Mouse (Mus musculus) mouse embryonic stem cell (cell line): ENCODE results near the gene Otulin.

Experiments used
- in situ Hi-C, 2 experiments: fragments of 300-500 bp; cut with MboI; formaldehyde crosslinking; loops; 1 replicate in 1 of 2; 3 replicates in 1 of 2; pipeline ENCODE4 v1.14.3; 2019 to 2020; ENCODE audit warnings: low sequenced_read_pairs in 2 of 2, low pct_unique_long_range_greater_than_20kb in 1 of 2, mixed read lengths in 1 of 2; ENCODE audit not compliant: unreplicated experiment in 1 of 2

Otulin gene

DNA sequence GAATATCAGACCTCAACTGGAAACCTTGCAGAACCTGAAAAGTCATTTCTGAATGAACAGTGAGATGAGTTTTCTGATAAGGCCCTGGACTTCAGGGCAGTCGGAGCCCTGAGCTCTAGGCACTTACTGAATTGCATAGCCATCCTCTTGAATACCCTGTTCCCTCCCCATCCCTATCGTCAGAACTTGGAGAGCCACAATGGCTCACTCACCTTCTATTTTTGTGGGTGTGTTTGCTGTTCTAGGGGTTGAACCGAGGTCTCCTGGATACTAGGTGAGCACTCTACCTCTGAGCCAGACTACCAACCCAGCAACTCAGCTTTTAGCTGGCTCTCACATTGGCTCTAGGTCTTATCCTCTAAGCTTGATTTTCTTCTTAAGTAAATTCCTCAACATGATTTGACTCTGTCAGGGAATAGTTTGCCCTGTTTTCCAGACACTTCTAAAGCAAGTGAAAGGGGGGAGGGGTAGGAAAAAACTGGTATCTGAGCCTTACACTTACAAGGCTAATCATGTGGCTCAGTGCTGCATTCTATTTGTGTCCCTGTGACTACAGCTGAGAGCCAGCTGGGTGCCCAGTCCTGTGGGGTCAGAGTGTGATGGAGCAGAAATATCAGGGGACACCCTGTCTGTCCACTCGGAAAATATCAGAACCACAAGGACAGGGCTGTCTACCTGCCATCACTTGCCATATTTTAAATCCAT, 92.8 kb downstream of the Otulin start:
- in situ Hi-C loops, result no loop called here

DNA sequence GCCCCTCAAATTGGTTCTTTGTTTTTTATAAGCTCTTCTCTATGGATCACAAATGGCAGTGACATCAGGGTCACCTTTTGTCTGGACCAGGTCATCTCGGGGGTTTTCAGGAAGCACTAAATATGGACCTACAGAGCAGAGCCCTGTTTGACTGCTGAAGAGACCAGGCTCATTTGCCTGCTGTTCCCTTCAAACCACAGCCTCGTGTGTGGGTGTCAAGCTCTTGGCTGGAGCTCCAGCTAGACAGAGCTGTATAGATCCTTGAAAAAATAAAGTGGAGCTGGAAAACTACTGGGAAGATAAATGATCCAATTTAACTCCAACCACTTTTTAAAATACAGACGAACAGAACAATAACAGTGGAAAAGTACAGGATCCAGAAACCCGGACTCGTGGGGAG, 93.7 kb downstream of the Otulin start:
- in situ Hi-C loops, result no loop called here

DNA sequence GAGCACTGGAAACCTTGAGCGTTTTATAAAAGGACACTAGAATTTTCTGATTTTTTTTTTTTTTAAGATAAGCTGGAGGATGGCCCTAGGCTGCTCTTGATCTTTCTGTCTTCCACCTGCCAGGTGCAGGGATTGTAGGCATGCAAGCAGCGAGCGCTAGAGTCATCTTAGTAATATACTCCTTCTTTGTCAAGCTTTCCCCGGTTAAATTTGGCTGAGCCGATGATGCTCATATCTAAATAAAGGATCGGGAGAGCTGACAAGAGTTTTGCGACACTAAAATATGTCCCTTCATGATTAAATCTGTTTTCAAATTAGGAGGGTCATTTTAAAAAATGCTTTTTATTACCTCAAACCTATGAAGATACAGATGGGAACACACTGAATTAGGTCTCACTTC, 94.3 kb downstream of the Otulin start:
- in situ Hi-C loops, result no loop called here

DNA sequence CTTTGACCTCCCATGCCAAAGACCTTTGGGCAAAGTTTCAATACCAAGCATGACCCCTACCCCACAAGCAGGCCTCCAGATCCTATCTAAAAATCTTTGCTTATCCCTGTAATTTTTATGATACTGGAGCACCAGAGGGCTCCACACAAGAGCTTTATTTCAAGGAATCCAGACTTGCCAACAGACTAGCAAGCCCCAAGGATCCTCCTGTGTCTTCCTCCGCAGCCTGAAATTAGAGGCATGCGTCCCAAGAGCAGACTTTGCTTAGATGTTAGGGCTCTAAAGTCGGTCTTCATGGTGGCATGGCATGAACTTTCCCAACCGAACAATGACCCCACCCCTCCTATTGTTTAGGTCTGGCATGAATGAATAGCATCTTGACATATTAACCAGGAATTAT, 94.8 kb downstream of the Otulin start:
- in situ Hi-C loops, result no loop called here

DNA sequence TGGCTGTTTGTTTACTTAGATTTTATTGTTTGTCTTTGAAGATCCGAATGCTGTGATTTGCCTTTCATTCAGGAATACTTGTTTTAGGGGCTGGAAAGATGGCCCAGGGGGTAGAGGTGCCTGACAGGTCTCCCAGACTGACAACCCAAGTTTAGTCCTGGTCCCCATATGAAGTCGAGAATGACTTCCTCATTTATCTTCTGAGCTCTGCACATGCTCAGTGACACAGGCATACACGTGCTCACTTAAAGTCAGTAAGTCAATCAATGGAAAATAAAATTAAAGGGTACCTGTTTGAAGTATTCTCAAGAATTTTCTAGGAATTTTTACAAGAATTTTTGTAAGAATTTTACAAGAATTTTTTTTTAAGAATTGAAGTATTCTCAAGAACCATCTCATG, 97.5 kb downstream of the Otulin start:
- in situ Hi-C loops, result no loop called here

DNA sequence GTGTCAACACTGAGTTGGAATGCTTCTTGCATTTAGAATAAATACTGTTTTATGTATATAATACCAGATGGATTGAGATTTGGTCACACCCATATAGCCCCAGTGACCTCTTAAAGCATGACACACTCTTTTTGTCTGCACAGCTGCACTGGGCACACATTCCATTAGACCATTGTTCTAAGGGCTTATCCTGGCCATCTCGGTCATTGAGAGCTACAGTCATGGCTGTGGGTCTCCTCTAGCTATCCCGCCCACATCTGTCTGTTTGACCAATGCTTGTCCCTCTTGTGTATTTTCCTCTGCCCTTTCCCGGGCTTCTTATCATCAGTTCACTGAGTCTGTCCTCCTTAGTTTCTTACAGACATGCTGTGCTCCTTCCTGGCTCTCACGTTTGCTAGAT, 100.5 kb downstream of the Otulin start:
- in situ Hi-C loops, result no loop called here

DNA sequence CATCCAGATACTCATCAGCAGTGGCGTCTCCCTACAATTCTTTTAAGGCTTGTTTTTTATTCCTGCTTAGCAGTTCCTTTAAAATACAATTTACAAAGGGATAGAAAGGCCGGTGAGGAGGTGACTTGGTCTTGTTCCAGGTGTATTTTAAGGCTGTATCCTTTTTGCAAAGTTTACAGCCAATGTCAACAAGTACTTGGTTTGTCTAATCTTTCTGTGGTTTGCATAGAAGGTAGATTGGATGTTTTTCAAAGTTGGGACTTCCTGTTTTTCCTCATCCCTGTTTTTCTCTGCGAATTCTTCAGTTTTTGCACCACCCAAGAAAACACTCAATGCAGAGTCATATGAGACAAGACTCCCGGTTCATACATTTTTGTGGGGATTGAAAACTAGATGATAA, 101.6 kb downstream of the Otulin start:
- in situ Hi-C loops, result no loop called here

DNA sequence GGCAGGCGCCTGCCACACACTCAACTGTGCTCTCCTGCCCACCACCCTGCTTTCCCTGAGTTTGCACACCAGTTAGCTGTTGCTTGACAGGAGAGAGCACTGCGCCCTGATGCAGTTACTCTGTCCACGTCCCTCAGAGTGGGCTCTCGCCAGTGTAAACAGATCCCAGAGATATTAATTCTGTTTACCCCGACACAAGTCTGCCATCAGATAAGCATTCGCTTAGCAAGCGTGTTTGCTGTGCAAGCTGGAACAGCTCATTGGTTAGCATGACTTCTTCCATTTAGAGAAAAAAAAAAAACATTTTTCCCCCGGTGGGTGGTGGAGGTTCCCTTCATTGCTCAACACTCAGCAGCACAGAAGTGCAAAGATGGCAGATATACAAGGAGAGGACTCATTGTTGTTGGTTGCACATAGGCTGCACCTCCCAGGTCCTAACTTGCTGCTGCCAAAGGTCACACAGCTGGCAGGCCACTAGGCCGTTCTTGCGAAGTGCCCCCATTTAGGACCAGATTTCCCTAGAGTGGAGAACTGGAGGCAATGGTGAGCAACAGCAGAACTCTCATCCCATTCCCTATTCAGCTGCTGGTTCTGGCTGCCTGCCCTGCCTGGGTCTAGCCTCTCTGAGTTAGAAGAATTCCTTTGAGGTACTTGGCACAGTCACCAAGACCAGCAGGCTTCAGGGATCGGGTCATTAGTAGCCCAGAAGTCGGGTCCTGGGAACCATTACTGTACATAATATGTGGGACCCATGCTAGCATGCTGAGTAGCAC, 105.1 kb downstream of the Otulin start:
- in situ Hi-C loops, result no loop called here

DNA sequence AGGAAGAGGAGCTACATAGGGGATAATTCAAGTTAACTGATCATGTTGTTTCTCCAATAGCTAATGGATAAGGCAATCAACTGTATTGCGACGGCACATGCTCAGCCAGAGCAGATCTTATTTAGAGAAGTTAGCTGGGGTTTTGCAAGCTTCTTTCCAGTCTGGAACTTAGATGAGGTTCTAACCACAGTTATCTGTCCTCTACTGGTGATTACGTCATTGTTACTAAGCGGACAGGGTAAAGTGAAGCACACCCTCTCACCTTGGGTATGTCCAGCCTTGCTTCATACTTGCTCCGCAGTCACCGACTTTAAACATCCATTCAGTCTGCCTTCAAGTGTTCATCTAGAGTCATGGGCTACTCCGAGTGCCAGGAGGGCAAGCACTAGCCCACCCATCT, 110.6 kb downstream of the Otulin start:
- in situ Hi-C loops, result no loop called here

DNA sequence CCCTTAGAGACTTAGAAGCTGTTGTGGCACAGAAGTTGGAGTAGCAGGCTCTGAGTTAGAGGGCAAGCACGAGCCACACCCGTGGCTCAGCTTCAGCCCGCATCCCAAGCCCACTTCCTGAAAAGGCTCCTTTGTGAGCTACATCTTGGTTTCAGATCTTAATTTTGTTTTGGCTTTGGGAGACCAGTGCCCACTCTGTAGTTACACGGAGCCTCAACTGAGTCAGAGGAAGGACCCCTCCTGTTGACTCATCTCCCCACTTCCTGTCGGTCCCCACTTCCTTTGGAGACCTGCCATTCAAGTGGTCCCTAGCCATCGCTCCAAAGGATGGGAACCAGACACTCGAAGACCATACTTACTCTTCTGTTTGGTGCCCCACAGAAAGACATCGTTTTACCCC, 112.5 kb downstream of the Otulin start:
- in situ Hi-C loops, result no loop called here

DNA sequence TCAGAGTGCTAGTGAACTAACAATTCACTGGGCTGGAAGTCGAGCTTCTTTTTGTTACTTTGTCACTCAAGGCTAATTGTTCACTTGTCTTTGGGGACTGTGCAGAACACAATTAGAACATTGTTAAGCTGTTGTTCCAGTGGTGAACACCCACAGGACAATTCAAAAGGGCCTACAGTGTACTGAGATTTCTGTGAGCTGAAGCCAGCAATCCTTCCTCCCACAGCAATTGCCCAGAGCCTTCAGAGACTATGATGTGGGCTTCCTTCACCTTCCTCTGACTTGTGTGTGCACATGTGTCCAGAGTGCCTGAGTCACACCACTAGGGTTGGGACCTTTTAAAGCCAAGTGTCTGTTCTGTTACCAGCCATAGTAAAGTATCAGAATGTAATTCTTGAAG, 113.6 kb downstream of the Otulin start:
- in situ Hi-C loops, result no loop called here

DNA sequence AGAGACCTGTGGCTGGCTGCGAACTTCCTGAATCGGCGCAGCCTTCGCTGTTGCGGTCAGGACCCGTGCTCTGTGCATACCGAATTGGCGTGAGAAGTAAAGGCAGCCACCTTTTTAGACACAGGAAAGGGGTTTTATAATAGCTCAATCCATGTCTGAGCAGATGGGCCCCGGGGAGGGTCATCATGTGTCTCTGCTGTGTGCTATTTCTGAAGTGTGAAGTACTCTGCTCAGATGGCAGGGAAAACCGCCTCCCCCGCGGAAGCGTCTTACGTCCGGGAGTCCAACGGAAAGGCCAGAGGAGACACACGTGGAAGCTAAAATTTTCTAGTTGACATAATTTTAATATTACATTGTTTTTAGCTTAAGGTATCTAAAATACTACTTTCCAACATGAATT, 121.5 kb downstream of the Otulin start:
- in situ Hi-C loops, result no loop called here

DNA sequence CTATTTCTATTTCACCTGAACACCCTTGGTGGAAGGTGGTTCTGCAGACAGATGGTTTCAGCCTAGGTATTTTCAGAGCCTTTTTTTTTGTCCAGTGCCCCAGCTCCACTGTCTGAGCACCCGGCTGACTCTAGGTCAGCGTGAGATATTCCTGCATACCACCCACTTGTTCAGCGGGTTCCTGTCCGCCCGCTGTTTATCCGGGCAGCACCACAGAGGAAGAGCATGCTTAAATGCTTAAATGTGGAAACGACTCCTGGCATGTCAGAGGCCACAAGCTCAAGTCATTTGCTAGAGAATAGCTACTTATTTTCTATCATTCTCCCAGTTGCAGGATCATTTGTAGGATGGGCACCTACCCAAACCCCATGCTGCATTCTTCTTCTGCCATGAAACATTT, 122.3 kb downstream of the Otulin start:
- in situ Hi-C loops, result no loop called here

DNA sequence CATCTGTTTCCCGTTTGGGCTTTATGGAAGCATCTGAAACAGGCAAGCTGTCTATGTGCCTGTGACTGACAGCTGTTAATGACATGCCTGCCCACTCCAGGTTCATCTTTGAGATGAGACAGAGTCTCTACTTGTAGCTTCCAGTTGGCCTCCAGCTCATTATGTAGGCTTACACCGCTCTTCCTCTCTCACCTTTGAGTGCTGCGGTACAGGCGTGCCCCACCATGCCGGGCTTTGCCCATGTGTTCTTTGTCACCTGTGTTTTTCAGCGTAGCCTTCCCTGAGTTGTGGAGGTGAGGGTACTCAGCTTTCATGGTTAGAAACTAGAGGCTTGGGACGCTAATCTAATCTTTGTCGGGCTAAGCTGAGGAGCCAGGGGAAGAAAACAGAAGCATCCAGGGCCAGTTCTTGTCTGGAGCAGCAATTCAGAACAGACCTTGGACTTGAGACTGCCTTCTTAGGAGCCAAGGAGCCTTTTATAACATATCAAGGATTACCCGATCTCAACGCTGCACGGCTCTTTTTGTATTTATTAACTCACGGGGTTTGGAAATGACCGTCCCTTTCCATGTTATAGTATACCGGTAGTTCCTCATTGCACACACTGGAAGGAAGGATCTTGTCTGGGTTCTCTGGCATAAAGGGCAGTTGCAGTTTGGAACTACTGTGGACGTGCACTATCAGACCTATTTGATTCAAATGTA, 123.4 kb downstream of the Otulin start:
- in situ Hi-C loops, result no loop called here

DNA sequence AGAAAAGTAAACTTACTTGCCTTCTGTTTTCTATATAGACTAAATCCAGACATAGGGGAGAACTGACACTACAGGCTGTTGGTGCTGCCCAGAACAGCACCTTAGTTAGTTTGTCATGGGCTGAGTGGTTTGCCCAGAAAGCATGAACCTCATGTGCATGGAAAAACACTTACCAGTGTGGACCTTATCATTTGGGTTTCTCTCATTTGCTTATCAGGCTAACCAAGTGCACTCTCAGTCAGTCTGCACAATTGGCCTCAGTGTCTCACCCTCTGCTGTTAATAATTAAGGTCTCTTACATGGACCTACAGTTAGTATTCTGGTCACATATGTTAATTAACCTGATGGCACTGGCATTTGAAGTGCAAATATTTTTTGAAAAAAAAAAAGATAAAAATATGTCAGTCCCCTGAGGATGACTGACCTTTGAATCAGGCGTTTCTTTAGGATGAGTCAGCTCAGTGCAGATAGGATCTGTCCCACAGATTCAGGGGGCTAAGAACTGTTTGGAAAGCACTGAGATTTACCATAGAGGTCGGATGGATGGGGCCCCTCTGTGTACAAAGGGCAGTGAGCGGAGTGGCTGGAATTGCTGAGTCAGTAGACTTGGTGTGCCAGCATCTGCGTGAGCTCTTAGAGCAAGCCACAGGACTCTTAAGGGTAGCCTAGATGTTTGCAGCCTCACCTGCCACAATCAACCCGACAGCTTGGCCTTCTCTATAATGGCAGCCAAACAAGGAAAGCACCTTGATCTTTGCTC, 124.2 kb downstream of the Otulin start:
- in situ Hi-C loops, result no loop called here

DNA sequence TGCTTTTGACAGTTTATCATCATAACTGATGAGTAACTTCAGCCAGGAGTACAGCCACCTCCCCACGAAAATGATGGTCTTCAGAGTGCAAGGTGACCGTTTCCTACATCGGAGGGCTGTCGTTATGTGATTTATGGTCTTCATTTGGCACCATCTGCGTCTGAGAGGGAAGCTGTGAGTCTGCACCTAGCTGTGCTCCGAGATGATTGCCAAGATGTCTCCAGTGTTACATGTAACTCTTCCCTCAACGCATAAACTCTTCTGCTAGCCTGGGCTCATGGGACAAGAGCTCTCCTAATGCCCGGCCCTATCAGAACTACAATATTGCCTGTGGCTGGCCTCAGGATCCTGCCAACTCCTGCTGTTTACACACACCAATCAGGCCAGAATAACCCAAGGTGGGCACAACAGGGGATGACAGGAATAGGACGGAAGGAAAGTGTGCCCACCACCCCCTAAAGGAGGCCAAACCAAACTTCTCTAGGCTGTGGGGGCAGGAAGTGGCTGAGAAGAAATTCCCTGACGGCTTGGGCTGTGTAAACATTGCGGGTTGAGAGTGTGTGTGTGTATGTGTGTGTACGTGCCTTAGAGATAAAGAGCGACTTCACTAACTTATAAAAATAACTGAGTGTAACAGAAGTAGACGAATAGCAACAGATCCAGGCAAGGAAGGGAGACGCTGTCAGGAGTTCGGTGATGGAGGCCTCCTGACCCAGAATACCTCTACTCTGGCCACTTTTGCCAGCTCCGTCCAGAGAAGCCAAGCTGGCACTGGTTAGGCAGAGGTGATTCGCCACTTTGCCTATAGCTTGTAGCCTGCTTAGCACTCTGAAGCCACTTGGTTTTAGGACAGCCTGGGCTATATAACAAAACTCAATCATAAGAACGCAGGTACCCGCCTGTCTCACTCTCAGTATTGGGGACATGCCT, 126.4 kb downstream of the Otulin start:
- in situ Hi-C loops, result no loop called here

DNA sequence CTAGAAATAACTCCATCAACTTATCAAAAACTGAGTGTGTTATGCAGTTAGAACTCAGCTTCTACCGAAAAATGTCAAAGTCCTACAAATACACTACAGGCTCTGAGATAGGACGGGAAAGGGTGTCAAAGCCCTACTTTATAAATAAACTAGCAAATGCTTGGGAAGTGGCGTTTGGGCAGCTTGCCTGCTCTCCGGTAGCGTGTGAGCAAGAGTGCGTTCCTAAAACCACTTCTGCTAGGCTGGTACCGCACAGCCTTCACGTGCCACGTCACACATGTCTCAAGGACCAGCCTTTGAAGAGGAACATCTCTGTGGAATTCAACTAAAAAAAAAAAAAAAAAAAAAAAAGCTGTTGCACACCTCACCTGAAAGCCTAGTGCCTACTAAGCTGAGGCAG, 127.3 kb downstream of the Otulin start:
- in situ Hi-C loops, result no loop called here

DNA sequence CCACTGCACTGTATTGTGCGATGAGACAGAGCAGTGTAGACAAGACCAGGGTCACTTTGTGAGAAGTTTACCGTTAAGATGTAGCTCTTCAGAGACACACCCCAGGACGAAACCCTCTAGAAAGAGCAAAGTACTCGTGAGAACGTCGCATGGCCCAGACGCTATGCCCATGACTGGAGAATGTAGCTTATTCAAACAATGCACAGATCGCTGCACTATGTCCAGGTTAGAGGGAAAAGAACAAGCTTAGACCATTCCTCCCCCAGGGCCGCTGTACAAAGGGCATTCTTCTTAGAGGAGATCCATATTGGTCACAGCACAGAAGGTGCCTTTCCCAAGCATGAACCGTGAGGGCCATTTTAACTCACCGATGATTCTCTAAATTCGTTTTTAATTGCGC, 128.2 kb downstream of the Otulin start:
- in situ Hi-C loops, result no loop called here
